Mouse (Mus musculus) layer of hippocampus, adult 2 months (tissue): Measurements from ENCODE around the gene Fbp1. TPM values are rescaled to one million over a fixed set of nuclear protein-coding genes. Genes with fewer than 3 reads are reported as not detected.
A peak's percentile ranks its signal among the peaks of the same experiment; 100 is the strongest.
"Not testable (repeated sequence)": the region's sequence is repeated elsewhere in the genome, so short reads cannot be mapped to it uniquely, and the experiment has no call there.

Experiments used
- DNase-seq, 2 experiments: peaks; one replicate each; pipeline ENCODE4 v3.0.0; 2022; ENCODE audit warnings: low spot score in 2 of 2
- H3K27ac ChIP-seq: fragments of 200-600 bp; 2 replicates; pipeline ENCODE4 v1.8.1; 2022
- H3K4me3 ChIP-seq: fragments of 200-600 bp; 2 replicates; pipeline ENCODE4 v1.8.1; 2022; ENCODE audit warnings: mild to moderate bottlenecking
- CTCF ChIP-seq: fragments of 200-600 bp; conservative IDR thresholded peaks from 2 replicates; pipeline ENCODE4 v1.8.1; 2022; ENCODE audit warnings: antibody characterized with exemption, mild to moderate bottlenecking, moderate library complexity
- long read RNA-seq, 2 experiments: library from polyadenylated mRNA; stranded (forward); transcript quantifications; one replicate each; pipeline ENCODE4 v2.0.0; 2021; ENCODE audit warnings: borderline mapping rate in 2 of 2
- total RNA-seq, 2 experiments: library from RNA; stranded (reverse); gene quantifications; 2 replicates each; pipeline ENCODE4 v1.2.3; 2021

The Fbp1 gene
- under 1 TPM in 1 of 2 experiments, not detected in 1; 0.61 TPM for total RNA-seq
- long read RNA-seq, experiment 1 = 0 reads
- long read RNA-seq, experiment 2, partial matches to known transcripts = 0 of 2 reads
- long read RNA-seq, experiment 2, other reads (novel, unspliced or antisense) = 2 of 2 reads

- Histone ChIP-seq H3K27ac (no peak within 1 kb of the TSS), H3K4me3 (no peak within 1 kb of the TSS)
- DNase-seq = no peak
- TF ChIP-seq CTCF = no peak
Measured at GRCm38 (mm10) chr13:62887712-62888441, at the start of gene Fbp1. Gene Fbp1, minus strand, starts transcription at chr13:62888282.

GRCm38 (mm10) chr13:62932452-62932851 lies 44.4 kb upstream of the Fbp1 start:
- DNase-seq = no peak
- no peak overlapping the region for H3K27ac ChIP-seq
- H3K4me3 ChIP-seq = no peak overlapping the region
- no peak for TF ChIP-seq CTCF

- no peak overlapping the region for H3K27ac ChIP-seq
- no peak overlapping the region for H3K4me3 ChIP-seq
- TF ChIP-seq CTCF = no peak
- no peak for DNase-seq
Measured at GRCm38 (mm10) chr13:62929766-62930389, 41.8 kb upstream of the Fbp1 start.

GRCm38 (mm10) chr13:62929144-62929543 lies 41.1 kb upstream of the Fbp1 start:
- DNase-seq, H3K27ac ChIP-seq, H3K4me3 ChIP-seq: not testable (repeated sequence)

DNA sequence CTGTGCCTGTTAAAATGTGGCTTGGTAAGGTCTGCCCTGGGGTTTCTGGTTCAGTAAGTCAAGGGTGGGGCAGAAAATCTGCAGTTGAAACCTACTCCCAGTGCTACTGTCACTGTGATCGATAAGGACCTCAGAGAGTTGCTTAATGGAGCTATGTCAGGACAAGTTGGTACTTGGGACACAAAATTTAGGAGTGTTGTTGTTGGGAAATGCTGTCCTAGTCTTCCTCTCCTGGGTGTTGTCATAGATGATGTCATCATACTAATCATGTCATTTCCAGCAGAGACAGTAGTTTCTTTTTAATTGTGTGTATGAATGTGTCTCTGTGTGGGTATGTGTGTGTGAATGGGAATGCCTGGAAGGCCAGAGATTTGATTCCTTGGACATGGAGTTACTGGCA lies 39.4 kb upstream of the Fbp1 start:
- no peak overlapping the region for H3K27ac ChIP-seq
- no peak for DNase-seq
- no peak for TF ChIP-seq CTCF
- no peak overlapping the region for H3K4me3 ChIP-seq

GRCm38 (mm10) chr13:62926479-62926878 lies 38.4 kb upstream of the Fbp1 start:
- peak; percentile 78 for TF ChIP-seq CTCF
- peak; percentile 23 to 65 for DNase-seq
- H3K4me3 ChIP-seq = no peak overlapping the region
- H3K27ac ChIP-seq = no peak overlapping the region

DNA sequence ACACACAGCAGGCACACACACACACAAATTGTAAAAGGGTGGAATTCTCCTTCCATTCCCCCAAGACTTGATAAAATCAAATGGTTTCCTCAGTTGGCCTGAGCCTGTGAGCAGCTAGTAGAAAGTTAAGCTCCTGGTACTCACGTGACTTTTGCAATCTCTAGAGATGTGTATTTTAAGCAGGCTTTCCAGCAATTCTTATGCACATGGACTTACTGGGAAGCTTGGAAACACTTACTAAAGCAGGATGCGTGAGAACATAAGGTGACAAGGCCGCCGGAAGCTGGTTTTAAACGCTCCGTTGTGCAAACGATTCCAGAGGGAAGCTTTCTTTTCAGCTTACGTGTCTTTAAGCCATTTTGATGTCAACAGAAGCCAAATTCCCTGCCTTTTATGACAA lies 35.1 kb upstream of the Fbp1 start:
- H3K27ac ChIP-seq = no peak overlapping the region
- H3K4me3 ChIP-seq = no peak overlapping the region
- no peak for TF ChIP-seq CTCF
- DNase-seq = no peak

DNA sequence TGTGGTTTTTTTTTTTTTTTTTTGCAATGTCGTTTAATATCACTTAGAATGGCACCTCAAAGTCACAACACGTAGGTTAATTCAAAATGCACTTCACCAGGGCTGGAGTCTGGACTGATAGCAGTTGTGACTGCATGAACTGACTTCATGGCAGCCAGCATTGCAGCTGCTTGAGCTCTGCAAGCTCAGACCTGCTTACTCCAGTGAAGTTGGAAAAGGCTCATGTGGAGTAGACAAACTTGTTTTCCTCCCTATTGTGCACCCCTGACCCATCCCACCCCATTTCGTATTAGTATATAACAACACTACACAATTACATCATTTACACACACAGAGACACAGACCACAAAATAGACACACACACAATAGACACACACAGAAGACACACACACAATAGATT lies 34.6 kb upstream of the Fbp1 start:
- DNase-seq = no peak
- H3K27ac ChIP-seq = no peak overlapping the region
- TF ChIP-seq CTCF = no peak
- no peak overlapping the region for H3K4me3 ChIP-seq

GRCm38 (mm10) chr13:62919647-62920341 lies 31.7 kb upstream of the Fbp1 start:
- peak overlapping the region; percentile 10; the same call in 1 of the 2 replicates for H3K27ac ChIP-seq
- peak; percentile 83 to 90 for DNase-seq
- H3K4me3 ChIP-seq = no peak overlapping the region
- peak; percentile 82 for TF ChIP-seq CTCF

DNA sequence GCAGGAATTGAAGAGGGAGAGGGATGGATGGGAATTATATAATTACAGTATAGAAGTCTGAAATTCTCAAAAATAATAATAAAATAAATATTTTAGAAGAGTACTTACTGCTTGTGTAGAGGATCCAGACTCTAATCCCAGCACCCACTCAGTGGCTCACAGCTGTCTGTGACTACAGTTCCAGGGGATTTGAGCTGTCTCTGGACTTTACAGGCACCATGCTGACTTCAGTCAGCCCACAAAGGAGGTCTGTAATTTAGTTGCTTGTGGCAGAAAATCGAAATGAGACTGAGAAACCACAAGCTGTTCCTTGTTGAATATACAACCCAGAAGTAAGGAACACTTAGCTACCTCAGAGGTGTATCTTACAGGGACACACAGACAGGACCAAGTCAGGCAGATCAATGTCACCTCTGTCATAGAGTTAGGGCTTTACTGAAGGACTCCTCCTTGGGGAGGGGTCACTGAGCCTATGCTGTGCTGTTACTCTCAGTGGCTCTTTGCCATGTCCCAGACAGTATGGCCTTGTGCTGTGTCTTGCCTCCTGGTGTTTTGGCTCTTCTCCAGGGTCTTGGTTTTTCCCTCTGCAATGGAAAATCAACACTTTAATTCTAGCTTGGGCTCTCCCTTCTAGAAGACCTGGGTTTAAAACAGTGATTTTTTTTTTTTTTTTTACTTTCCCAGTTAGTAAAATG lies 29.5 kb upstream of the Fbp1 start:
- TF ChIP-seq CTCF = no peak
- DNase-seq = no peak
- Histone ChIP-seq H3K27ac (no peak overlapping the region), H3K4me3 (no peak overlapping the region)

GRCm38 (mm10) chr13:62916675-62917074 lies 28.6 kb upstream of the Fbp1 start:
- no peak for TF ChIP-seq CTCF
- DNase-seq = no peak
- no peak overlapping the region for H3K27ac ChIP-seq
- H3K4me3 ChIP-seq = no peak overlapping the region

- DNase-seq = no peak
- no peak for TF ChIP-seq CTCF
- Histone ChIP-seq H3K27ac (no peak overlapping the region), H3K4me3 (no peak overlapping the region)
Measured at GRCm38 (mm10) chr13:62911575-62911974, 23.5 kb upstream of the Fbp1 start.

DNA sequence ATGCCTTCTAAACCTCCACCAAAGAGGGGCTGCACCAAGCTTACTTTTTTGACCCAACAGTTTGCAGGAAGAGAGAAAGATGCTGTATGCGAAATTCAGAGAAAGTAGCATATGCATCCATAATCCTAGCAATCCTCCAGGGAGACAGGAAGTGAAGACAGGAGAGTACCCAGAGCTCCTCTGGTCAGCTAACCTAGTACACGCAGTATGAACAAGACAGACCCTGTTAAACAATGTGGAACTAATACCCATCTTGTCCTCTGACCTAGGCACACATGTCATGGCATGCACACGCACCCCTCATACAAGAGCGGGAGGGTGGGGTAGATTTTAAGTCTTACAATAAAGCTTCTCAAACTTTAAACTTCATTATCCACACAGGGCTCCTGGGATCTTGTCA lies 22.1 kb upstream of the Fbp1 start:
- no peak for DNase-seq
- Histone ChIP-seq H3K4me3 (no peak overlapping the region), H3K27ac (no peak overlapping the region)
- TF ChIP-seq CTCF = no peak
